Mouse (Mus musculus) neural tube, embryonic 15.5 days (tissue): ENCODE data around the gene Clrn3. TPM values are rescaled to one million over a fixed set of nuclear protein-coding genes. Genes with fewer than 3 reads are reported as not detected.

Experiments used
- ATAC-seq: fragments of 200-750 bp; cut with Nextera tagmentation; 2 replicates; pipeline ENCODE4 v1.8.0; 2017; ENCODE audit warnings: mild to moderate bottlenecking, moderate TSS enrichment, moderate library complexity; ENCODE audit not compliant: low FRiP score
- H3K27ac ChIP-seq: fragments of 300-500 bp; sonication (generic); replicated peaks from 2 replicates; pipeline ENCODE4 v1.5.1; 2015; ENCODE audit warnings: mild to moderate bottlenecking, inconsistent platforms
- H3K27me3 ChIP-seq: fragments of 300-500 bp; sonication (generic); replicated peaks from 2 replicates; pipeline ENCODE4 v1.6.1; 2015; ENCODE audit warnings: inconsistent platforms
- H3K36me3 ChIP-seq: fragments of 300-500 bp; sonication (generic); 2 replicates; pipeline ENCODE4 v1.6.1; 2015; ENCODE audit warnings: inconsistent platforms
- H3K4me1 ChIP-seq: fragments of 300-500 bp; sonication (generic); 2 replicates; pipeline ENCODE4 v1.6.1; 2015; ENCODE audit warnings: inconsistent platforms
- H3K4me2 ChIP-seq: fragments of 300-500 bp; sonication (generic); 2 replicates; pipeline ENCODE4 v1.6.1; 2015; ENCODE audit warnings: inconsistent platforms, mild to moderate bottlenecking, moderate library complexity
- H3K4me3 ChIP-seq: fragments of 300-500 bp; sonication (generic); replicated peaks from 2 replicates; pipeline ENCODE4 v1.5.1; 2015; ENCODE audit warnings: mild to moderate bottlenecking, inconsistent platforms
- H3K9ac ChIP-seq: fragments of 300-500 bp; sonication (generic); replicated peaks from 2 replicates; pipeline ENCODE4 v1.6.1; 2015; ENCODE audit warnings: mild to moderate bottlenecking, inconsistent platforms
- H3K9me3 ChIP-seq: fragments of 300-500 bp; sonication (generic); replicated peaks from 2 replicates; pipeline ENCODE4 v1.6.1; 2016; ENCODE audit warnings: inconsistent platforms
- whole genome bisulfite sequencing: fragments of 180-500 bp; shearing (Covaris S2); methylation state at CpG from one replicate; pipeline ENCODE4 v1.1.7; 2015; ENCODE audit warnings: mixed read lengths; 5-methylcytosine and 5-hydroxymethylcytosine counted together
- polyA plus RNA-seq: library from polyadenylated mRNA; unstranded; fragments of >200 nt; fragmentation: Nextera tagmentation; extraction: Ambion mirVana; gene quantifications from 2 replicates; pipeline ENCODE4 v1.2.1, GENCODE M21; 2015

Gene Clrn3
- polyA plus RNA-seq, 1 experiment from 2014 or later = not detected

- no peak overlapping the region for H3K4me2 ChIP-seq
- no peak overlapping the region for H3K27ac ChIP-seq
- no peak for ATAC-seq
- no peak overlapping the region for H3K4me3 ChIP-seq
- WGBS = 51% methylated on average over 2 of the region's 2 CpGs
- H3K9me3 ChIP-seq = no peaks in the 10 kb centered on the region
- no peaks in the 10 kb centered on the region for H3K36me3 ChIP-seq
- H3K4me1 ChIP-seq = peaks cover 16% of the 10 kb centered on the region
- H3K27me3 ChIP-seq = peaks cover 5% of the 10 kb centered on the region; the same call in 1 of the 2 replicates
- H3K9ac ChIP-seq = no peak overlapping the region
Observed at GRCm38 (mm10) chr7:135534548-135535189, 6.2 kb upstream of the Clrn3 start.

- ATAC-seq = no peak
- 91% methylated on average over 2 of the region's 2 CpGs for WGBS
Observed at GRCm38 (mm10) chr7:135529068-135529467, 614 bp upstream of the Clrn3 start.

GRCm38 (mm10) chr7:135527169-135527568 is 1.3 kb downstream of the Clrn3 start:
- Histone ChIP-seq H3K4me3 (no peak overlapping the region), H3K36me3 (no peaks in the 10 kb centered on the region), H3K4me1 (no peaks in the 10 kb centered on the region), H3K4me2 (no peak overlapping the region), H3K9ac (no peak overlapping the region), H3K27me3 (no peaks in the 10 kb centered on the region), H3K27ac (no peak overlapping the region), H3K9me3 (no peaks in the 10 kb centered on the region)
- no peak for ATAC-seq
- 79% methylated on average over 3 of the region's 3 CpGs for WGBS

More at GRCm38 (mm10) chr7:135529068-135529467, 614 bp upstream of the Clrn3 start:
- Histone ChIP-seq H3K36me3 (no peaks in the 10 kb centered on the region), H3K9me3 (no peaks in the 10 kb centered on the region), H3K27me3 (no peaks in the 10 kb centered on the region), H3K27ac (no peak overlapping the region), H3K9ac (no peak overlapping the region), H3K4me3 (no peak overlapping the region), H3K4me2 (no peak overlapping the region), H3K4me1 (no peaks in the 10 kb centered on the region)

GRCm38 (mm10) chr7:135526574-135527152 is 1.8 kb downstream of the Clrn3 start:
- no peak overlapping the region for H3K4me3 ChIP-seq
- no peak overlapping the region for H3K9ac ChIP-seq
- no peaks in the 10 kb centered on the region for H3K36me3 ChIP-seq
- ATAC-seq = no peak
- WGBS = 94% methylated on average over 3 of the region's 3 CpGs
- H3K4me2 ChIP-seq = no peak overlapping the region
- no peak overlapping the region for H3K27ac ChIP-seq
- no peaks in the 10 kb centered on the region for H3K9me3 ChIP-seq
- H3K27me3 ChIP-seq = no peaks in the 10 kb centered on the region
- no peaks in the 10 kb centered on the region for H3K4me1 ChIP-seq

GRCm38 (mm10) chr7:135524424-135524967 is 4.0 kb downstream of the Clrn3 start:
- ATAC-seq = no peak
- WGBS = 72% methylated on average over 6 of the region's 6 CpGs
- Histone ChIP-seq H3K9ac (no peak overlapping the region), H3K4me1 (no peaks in the 10 kb centered on the region), H3K27me3 (no peaks in the 10 kb centered on the region), H3K36me3 (no peaks in the 10 kb centered on the region), H3K9me3 (no peaks in the 10 kb centered on the region), H3K4me3 (no peak overlapping the region), H3K27ac (no peak overlapping the region), H3K4me2 (no peak overlapping the region)

- no peak overlapping the region for H3K27ac ChIP-seq
- H3K4me2 ChIP-seq = no peak overlapping the region
- H3K9me3 ChIP-seq = no peaks in the 10 kb centered on the region
- H3K9ac ChIP-seq = no peak overlapping the region
- no peaks in the 10 kb centered on the region for H3K36me3 ChIP-seq
- no peaks in the 10 kb centered on the region for H3K27me3 ChIP-seq
- WGBS = 53% methylated on average over 4 of the region's 4 CpGs
- ATAC-seq = no peak
- no peak overlapping the region for H3K4me3 ChIP-seq
- no peaks in the 10 kb centered on the region for H3K4me1 ChIP-seq
Observed at GRCm38 (mm10) chr7:135523981-135524380, 4.5 kb downstream of the Clrn3 start.

- Histone ChIP-seq H3K4me3 (no peak overlapping the region), H3K9me3 (no peaks in the 10 kb centered on the region), H3K27me3 (no peaks in the 10 kb centered on the region), H3K9ac (no peak overlapping the region), H3K4me1 (no peaks in the 10 kb centered on the region), H3K36me3 (no peaks in the 10 kb centered on the region), H3K4me2 (no peak overlapping the region), H3K27ac (no peak overlapping the region)
- 67% methylated on average over 15 of the region's 15 CpGs for WGBS
- ATAC-seq = no peak
Observed at GRCm38 (mm10) chr7:135521755-135522512, 6.5 kb downstream of the Clrn3 start.

GRCm38 (mm10) chr7:135520241-135520640 is 8.2 kb downstream of the Clrn3 start:
- Histone ChIP-seq H3K9ac (no peak overlapping the region), H3K27ac (no peak overlapping the region), H3K36me3 (no peaks in the 10 kb centered on the region), H3K9me3 (no peaks in the 10 kb centered on the region), H3K4me3 (no peak overlapping the region), H3K27me3 (no peaks in the 10 kb centered on the region), H3K4me2 (no peak overlapping the region), H3K4me1 (no peaks in the 10 kb centered on the region)
- ATAC-seq = no peak
- 75% methylated on average over 5 of the region's 5 CpGs for WGBS

GRCm38 (mm10) chr7:135517191-135517590 is 11.3 kb downstream of the Clrn3 start:
- 64% methylated on average over 4 of the region's 4 CpGs for WGBS

GRCm38 (mm10) chr7:135511723-135512122 is 16.7 kb downstream of the Clrn3 start:
- WGBS = 85% methylated on average over 3 of the region's 3 CpGs
- ATAC-seq = no peak
- no peaks in the 10 kb centered on the region for H3K9me3 ChIP-seq
- H3K27ac ChIP-seq = no peak overlapping the region
- H3K27me3 ChIP-seq = no peaks in the 10 kb centered on the region
- no peak overlapping the region for H3K9ac ChIP-seq
- no peak overlapping the region for H3K4me2 ChIP-seq
- no peak overlapping the region for H3K4me3 ChIP-seq
- no peaks in the 10 kb centered on the region for H3K4me1 ChIP-seq
- no peaks in the 10 kb centered on the region for H3K36me3 ChIP-seq

More at GRCm38 (mm10) chr7:135517191-135517590, 11.3 kb downstream of the Clrn3 start:
- no peak overlapping the region for H3K27ac ChIP-seq
- no peak overlapping the region for H3K4me3 ChIP-seq
- ATAC-seq = no peak
- H3K9me3 ChIP-seq = no peaks in the 10 kb centered on the region
- no peaks in the 10 kb centered on the region for H3K36me3 ChIP-seq
- H3K27me3 ChIP-seq = no peaks in the 10 kb centered on the region
- no peak overlapping the region for H3K9ac ChIP-seq
- H3K4me1 ChIP-seq = no peaks in the 10 kb centered on the region
- no peak overlapping the region for H3K4me2 ChIP-seq

- WGBS = 89% methylated on average over 5 of the region's 5 CpGs
- H3K27ac ChIP-seq = no peak overlapping the region
- H3K9ac ChIP-seq = no peak overlapping the region
- no peaks in the 10 kb centered on the region for H3K9me3 ChIP-seq
- H3K27me3 ChIP-seq = no peaks in the 10 kb centered on the region
- no peaks in the 10 kb centered on the region for H3K36me3 ChIP-seq
- H3K4me2 ChIP-seq = no peak overlapping the region
- no peak for ATAC-seq
- no peaks in the 10 kb centered on the region for H3K4me1 ChIP-seq
- H3K4me3 ChIP-seq = no peak overlapping the region
Observed at GRCm38 (mm10) chr7:135510431-135510830, 18.0 kb downstream of the Clrn3 start.

GRCm38 (mm10) chr7:135509272-135509671 is 19.2 kb downstream of the Clrn3 start:
- Histone ChIP-seq H3K4me3 (no peak overlapping the region), H3K27ac (no peak overlapping the region), H3K27me3 (no peaks in the 10 kb centered on the region), H3K4me1 (no peaks in the 10 kb centered on the region), H3K36me3 (no peaks in the 10 kb centered on the region), H3K9ac (no peak overlapping the region), H3K9me3 (no peaks in the 10 kb centered on the region), H3K4me2 (no peak overlapping the region)
- WGBS = 94% methylated on average over 3 of the region's 3 CpGs
- ATAC-seq = no peak
